Mouse (Mus musculus) megakaryocyte, embryonic 14.5 days (primary cell): ENCODE data around the gene Srpk2.

Experiments
- FLI1 ChIP-seq: IDR thresholded peaks from 2 replicates; pipeline ENCODE4 v1.6.1; 2012; ENCODE audit warnings: low read length, inconsistent platforms, mixed read lengths
- GATA1 ChIP-seq: IDR thresholded peaks from 3 replicates; pipeline ENCODE4 v1.6.1; 2012; ENCODE audit warnings: mixed read lengths, low read length, inconsistent platforms, borderline replicate concordance

- TF ChIP-seq GATA1, result no peak
- TF ChIP-seq FLI1, result no peak
Observed at GRCm38 (mm10) chr5:23500715-23501114, 183.7 kb downstream of the Srpk2 start.
